Mouse (Mus musculus): ENCODE data around the gene Smyd2.

DNA sequence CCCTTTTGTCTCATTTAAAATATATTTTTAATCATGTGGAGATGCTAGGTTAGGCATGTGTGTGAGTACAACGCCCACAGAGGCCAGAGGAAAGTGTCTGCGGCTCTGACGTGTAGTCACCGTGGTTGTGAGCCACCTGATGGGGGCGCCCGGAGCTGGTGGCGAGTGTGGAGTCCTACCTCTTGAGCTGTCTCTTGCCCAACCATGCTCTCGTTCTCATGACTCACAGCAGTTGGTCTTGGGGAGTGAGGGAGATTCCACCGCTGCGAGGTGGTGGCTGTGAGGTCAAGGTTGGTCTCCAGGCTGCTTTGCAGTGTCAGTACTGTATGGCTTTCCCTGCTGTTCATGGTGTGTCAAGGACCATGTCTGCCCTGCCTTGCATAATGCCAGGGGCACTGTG, 54.1 kb downstream of the Smyd2 start:
- TF ChIP-seq CTCF (conservative IDR thresholded peaks at IDR 0.05; ENCODE audit: low read length) (0 out of 2 replicates have a peak, but pooled peaks have one; percentile 8), POU5F1 (IDR thresholded peaks at IDR 0.05; ENCODE audit: borderline replicate concordance, low read length) (no peak), NANOG (IDR thresholded peaks at IDR 0.05; ENCODE audit: borderline replicate concordance, low read length) (no peak)
